ENCODE assay signal across 26 mouse cellular contexts in the genomic region with DNA sequence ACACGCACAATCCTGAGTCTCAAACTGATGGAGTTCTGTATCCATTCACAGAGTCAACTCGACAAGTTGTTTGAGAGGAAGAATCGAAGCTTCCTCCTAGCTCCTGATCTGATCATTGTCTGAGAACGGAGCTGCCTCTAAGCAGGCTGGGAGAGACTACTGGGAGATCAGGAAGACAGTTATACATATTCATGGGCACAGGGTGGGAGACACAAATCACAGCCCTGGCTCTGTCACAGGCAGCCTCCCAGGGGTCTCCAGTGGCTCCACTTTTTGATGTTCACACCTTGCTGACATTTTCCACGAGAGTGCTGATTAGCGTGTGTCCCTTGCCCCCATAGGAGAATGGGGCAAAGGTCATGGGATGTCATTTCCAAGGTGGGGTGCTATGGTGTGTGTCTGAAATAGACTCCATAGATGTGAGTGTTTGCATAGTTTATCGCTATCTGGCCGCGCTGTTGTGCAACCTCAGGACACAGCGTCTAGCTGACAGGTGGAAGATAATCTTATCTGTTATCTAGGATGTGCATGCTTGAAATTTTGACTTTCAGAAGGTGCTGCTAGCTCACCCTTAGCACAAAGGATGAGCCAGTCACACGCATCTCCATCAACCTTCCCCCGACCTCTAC.
DNase-seq lines count a peak whose midpoint lies in the region; ATAC-seq and TF ChIP-seq lines count a peak whose summit lies in the region.
"Had no signal": no experiment of that assay in that cellular context is flagged by ENCODE, and none has a peak within 500 bp of the region (broad histone marks: within the 10 kb centered on the region; RNA-seq: fewer than 3 reads in every experiment).

No protein-coding gene starts in this region.

- H3K9ac ChIP-seq in hindbrain, embryonic 13.5 days = no peak overlapping the region
- H3K9ac ChIP-seq in hindbrain, embryonic 12.5 days = no peak overlapping the region
- H3K9ac ChIP-seq in liver, embryonic 11.5 days (ENCODE audit: low read depth, low read length) = no peak overlapping the region
- H3K9ac ChIP-seq in liver, postnatal 0 days (replicated peaks) = no peak overlapping the region
- H3K9ac ChIP-seq: embryonic facial prominence, embryonic 15.5 days; kidney, embryonic 15.5 days; limb, embryonic 13.5 days; lung, embryonic 15.5 days; neural tube, embryonic 12.5 days had no signal

- no peak overlapping the region for H3K4me3 ChIP-seq in hindbrain, embryonic 13.5 days
- H3K4me3 ChIP-seq in hindbrain, embryonic 12.5 days = no peak overlapping the region
- no peak overlapping the region; the same call in 1 of the 2 replicates for H3K4me3 ChIP-seq in G1E (ENCODE audit: low read depth, low read length)
- no peak overlapping the region for H3K4me3 ChIP-seq in liver, embryonic 11.5 days (ENCODE audit: low read depth, low read length)
- H3K4me3 ChIP-seq in liver, postnatal 0 days (ENCODE audit: low read depth, low read length) = no peak overlapping the region
- H3K4me3 ChIP-seq: embryonic facial prominence, embryonic 15.5 days; gastrocnemius, adult 2 months; heart, embryonic 10.5 days; kidney, embryonic 15.5 days; limb, embryonic 13.5 days; lung, embryonic 15.5 days; neural tube, embryonic 12.5 days had no signal

- ATAC-seq in hindbrain, embryonic 13.5 days (ENCODE audit: low FRiP score) = no peak
- no peak for ATAC-seq in hindbrain, embryonic 12.5 days (ENCODE audit: low FRiP score)
- peak; percentile 28 for ATAC-seq in G1E (ENCODE audit: extremely low read depth, insufficient number of reproducible peaks, low FRiP score, poor library complexity, severe bottlenecking)
- peak; percentile 60 for ATAC-seq in liver, embryonic 11.5 days (replicated peaks; ENCODE audit: low FRiP score)
- peak; percentile 59 for ATAC-seq in liver, postnatal 0 days
- ATAC-seq: CD4-positive, CD25-positive, alpha-beta regulatory T cell, adult 4 months had no signal

- peak overlapping the region; percentile 0; the same call in 1 of the 2 replicates for H3K27ac ChIP-seq in hindbrain, embryonic 13.5 days
- no peak overlapping the region for H3K27ac ChIP-seq in hindbrain, embryonic 12.5 days
- H3K27ac ChIP-seq in liver, embryonic 11.5 days (ENCODE audit: low read depth, low read length) = no peak overlapping the region
- H3K27ac ChIP-seq in liver, postnatal 0 days (ENCODE audit: low read depth) = 0 out of 2 replicates have a peak overlapping the region, but pooled peaks have one; percentile 39
- H3K27ac ChIP-seq: embryonic facial prominence, embryonic 15.5 days; gastrocnemius, adult 2 months; heart, embryonic 10.5 days; kidney, embryonic 15.5 days; limb, embryonic 13.5 days; lung, embryonic 15.5 days; neural tube, embryonic 12.5 days had no signal

- intact Hi-C loops in left cerebral cortex, postnatal 25 days (cut with DNase I) = no loop called here

- WGBS in hindbrain, embryonic 13.5 days = 65% methylated on average over 12 of the region's 12 CpGs
- 72% methylated on average over 12 of the region's 12 CpGs for WGBS in hindbrain, embryonic 12.5 days
- 59% methylated on average over 12 of the region's 12 CpGs for WGBS in liver, embryonic 11.5 days
- WGBS in liver, postnatal 0 days (ENCODE audit: insufficient replicate concordance) = 50% methylated on average over 12 of the region's 12 CpGs

- peak; percentile 47 for TF ChIP-seq EP300 in liver, postnatal 0 days (IDR thresholded peaks at IDR 0.05; ENCODE audit: low read depth)

- no peaks in the 10 kb centered on the region for H3K27me3 ChIP-seq in hindbrain, embryonic 13.5 days
- no peaks in the 10 kb centered on the region for H3K27me3 ChIP-seq in hindbrain, embryonic 12.5 days
- H3K27me3 ChIP-seq in G1E (ENCODE audit: insufficient read depth, low read length) = no peaks in the 10 kb centered on the region
- H3K27me3 ChIP-seq in liver, embryonic 11.5 days (replicated peaks; ENCODE audit: control insufficient read depth, insufficient read depth, low read length) = no peaks in the 10 kb centered on the region
- no peaks in the 10 kb centered on the region for H3K27me3 ChIP-seq in liver, postnatal 0 days (ENCODE audit: insufficient read depth, low read length)
- H3K27me3 ChIP-seq: embryonic facial prominence, embryonic 15.5 days; kidney, embryonic 15.5 days; limb, embryonic 13.5 days; lung, embryonic 15.5 days; neural tube, embryonic 12.5 days had no signal

- no peaks in the 10 kb centered on the region for H3K36me3 ChIP-seq in hindbrain, embryonic 13.5 days
- no peaks in the 10 kb centered on the region for H3K36me3 ChIP-seq in hindbrain, embryonic 12.5 days
- H3K36me3 ChIP-seq in G1E (replicated peaks) = peaks cover 47% of the 10 kb centered on the region
- no peaks in the 10 kb centered on the region for H3K36me3 ChIP-seq in liver, embryonic 11.5 days (ENCODE audit: control insufficient read depth, insufficient read depth, low read length)
- no peaks in the 10 kb centered on the region for H3K36me3 ChIP-seq in liver, postnatal 0 days (replicated peaks; ENCODE audit: insufficient read depth, low read length)
- H3K36me3 ChIP-seq: embryonic facial prominence, embryonic 15.5 days; heart, embryonic 10.5 days; kidney, embryonic 15.5 days; limb, embryonic 13.5 days; lung, embryonic 15.5 days; neural tube, embryonic 12.5 days had no signal

- H3K4me2 ChIP-seq in hindbrain, embryonic 13.5 days = no peak overlapping the region
- H3K4me2 ChIP-seq in hindbrain, embryonic 12.5 days (replicated peaks) = no peak overlapping the region
- H3K4me2 ChIP-seq in liver, embryonic 11.5 days = peak overlapping the region; percentile 19; the same call in 1 of the 2 replicates
- H3K4me2 ChIP-seq in liver, postnatal 0 days (ENCODE audit: low read depth, low read length) = no peak overlapping the region
- H3K4me2 ChIP-seq: embryonic facial prominence, embryonic 15.5 days; kidney, embryonic 15.5 days; limb, embryonic 13.5 days; lung, embryonic 15.5 days; neural tube, embryonic 12.5 days had no signal

- no peaks in the 10 kb centered on the region for H3K9me3 ChIP-seq in hindbrain, embryonic 13.5 days
- no peaks in the 10 kb centered on the region for H3K9me3 ChIP-seq in hindbrain, embryonic 12.5 days (replicated peaks)
- H3K9me3 ChIP-seq in G1E (replicated peaks) = no peaks in the 10 kb centered on the region
- H3K9me3 ChIP-seq in liver, embryonic 11.5 days (ENCODE audit: control insufficient read depth, low read length) = no peaks in the 10 kb centered on the region
- H3K9me3 ChIP-seq in liver, postnatal 0 days (ENCODE audit: low read length) = no peaks in the 10 kb centered on the region
- H3K9me3 ChIP-seq: embryonic facial prominence, embryonic 15.5 days; heart, embryonic 10.5 days; kidney, embryonic 15.5 days; limb, embryonic 13.5 days; lung, embryonic 15.5 days; neural tube, embryonic 12.5 days had no signal

- no peak for DNase-seq in G1E (ENCODE audit: low spot score)
- no peak for DNase-seq in liver, embryonic 11.5 days (ENCODE audit: low spot score)
- DNase-seq in liver, postnatal 0 days = no peak
- DNase-seq in urinary bladder, postnatal 25 days (ENCODE audit: low spot score) = no peak
- DNase-seq in left cerebral cortex, postnatal 25 days (ENCODE audit: low spot score in 2 of 2) = no peak
- DNase-seq: adrenal gland, postnatal 36 days; cerebellum, adult 11 months; cerebellum, adult 9-11 months; gastrocnemius, adult 2 months; heart, postnatal 4 days; kidney, adult 11 months; kidney, postnatal 36 days; layer of hippocampus, postnatal 36 days; lung, postnatal 4 days; right cerebral cortex, adult 18-20 months; right cerebral cortex, postnatal 4 days; thymus, postnatal 25 days had no signal

- H3K4me1 ChIP-seq in hindbrain, embryonic 13.5 days (replicated peaks) = peaks cover 23% of the 10 kb centered on the region
- peaks cover 15% of the 10 kb centered on the region for H3K4me1 ChIP-seq in hindbrain, embryonic 12.5 days
- H3K4me1 ChIP-seq in G1E (ENCODE audit: insufficient read depth, low read depth, low read length) = peaks cover 73% of the 10 kb centered on the region
- H3K4me1 ChIP-seq in liver, embryonic 11.5 days (replicated peaks; ENCODE audit: control insufficient read depth, insufficient read depth, low read length) = peaks cover 16% of the 10 kb centered on the region
- peaks cover 15% of the 10 kb centered on the region for H3K4me1 ChIP-seq in liver, postnatal 0 days (ENCODE audit: insufficient read depth)
- H3K4me1 ChIP-seq: kidney, embryonic 15.5 days; lung, embryonic 15.5 days had no signal

- no peak for TF ChIP-seq CTCF in G1E (IDR thresholded peaks at IDR 0.05; ENCODE audit: low read depth, low read length)
- no peak for TF ChIP-seq CTCF in liver, postnatal 0 days (IDR thresholded peaks at IDR 0.05; ENCODE audit: low read depth)

Comparison
In these comparisons a context has a peak if more than half of its experiments do, and no peak if none do; other contexts are left out.
1. H3K27ac ChIP-seq: peak in hindbrain, embryonic 13.5 days (single experiment) and liver, postnatal 0 days (single experiment); none in hindbrain, embryonic 12.5 days (single experiment) and liver, embryonic 11.5 days (single experiment).
2. ATAC-seq: peak in G1E (single experiment), liver, embryonic 11.5 days (single experiment) and liver, postnatal 0 days (single experiment); none in hindbrain, embryonic 13.5 days (single experiment) and hindbrain, embryonic 12.5 days (single experiment).